8 mouse cellular contexts compared by ENCODE assay signal in the genomic region with DNA sequence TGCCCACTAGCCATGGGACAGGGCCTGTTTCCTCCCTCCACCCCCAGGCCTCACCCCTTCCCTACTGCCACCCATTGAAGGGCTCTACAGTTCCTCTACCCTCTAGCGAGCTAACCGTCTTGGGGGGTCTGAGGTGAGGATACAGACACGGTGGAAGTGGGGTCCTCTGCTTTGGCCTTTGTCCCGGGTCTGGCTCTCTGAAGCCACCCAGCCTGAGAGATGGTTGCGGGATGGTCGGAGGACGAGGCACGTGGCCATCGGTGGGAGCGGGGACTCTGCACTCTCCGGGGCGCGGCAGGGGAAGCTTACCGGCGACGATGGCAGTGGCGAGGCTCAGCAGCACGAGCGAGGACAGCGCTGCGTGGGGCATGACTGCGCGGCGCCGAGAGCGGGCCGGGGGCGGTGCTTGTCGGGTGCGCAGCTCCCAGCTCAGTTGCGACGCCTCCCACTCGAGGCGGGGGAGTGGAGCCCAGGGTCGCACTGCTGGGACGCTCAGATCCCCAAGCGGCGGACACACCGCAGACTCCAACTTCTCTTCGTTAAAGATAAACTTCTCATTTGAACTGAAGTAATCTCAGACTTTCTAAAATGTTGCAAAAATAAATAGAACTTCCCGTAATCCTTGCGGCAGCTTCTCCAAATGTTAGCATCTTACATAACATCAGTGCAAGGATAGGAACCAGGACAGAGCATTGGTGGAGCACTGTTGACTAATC. TPM values are rescaled to one million over a fixed set of nuclear protein-coding genes. Genes with fewer than 3 reads are reported as not detected.
DNase-seq lines count a peak whose midpoint lies in the region; ATAC-seq and TF ChIP-seq lines count a peak whose summit lies in the region.

No protein-coding gene starts in this region.

- peaks cover 8% of the 10 kb centered on the region for H3K4me1 ChIP-seq in hindbrain, embryonic 14.5 days (replicated peaks; ENCODE audit: control insufficient read depth, insufficient read depth, low read length)
- no peaks in the 10 kb centered on the region for H3K4me1 ChIP-seq in lung, postnatal 0 days (ENCODE audit: insufficient read depth, low read depth, low read length)

- H3K9me3 ChIP-seq in hindbrain, embryonic 14.5 days (ENCODE audit: control insufficient read depth, low read length): no peaks in the 10 kb centered on the region
- H3K9me3 ChIP-seq in lung, postnatal 0 days (ENCODE audit: low read length): no peaks in the 10 kb centered on the region

- peak; percentile 64 for DNase-seq in NIH3T3 (ENCODE audit: low read depth)
- DNase-seq in cerebellum, postnatal 25 days: peak; percentile 49 to 68
- peak; percentile 55 for DNase-seq in gastrocnemius, adult 18-20 months (ENCODE audit: low spot score)
- DNase-seq in hindbrain, embryonic 14.5 days (ENCODE audit: low spot score): peak; percentile 44
- DNase-seq in layer of hippocampus, postnatal 25 days (ENCODE audit: extremely low spot score in 1 of 2, low spot score in 1 of 2): peak; percentile 42 to 53
- DNase-seq in lung, postnatal 0 days (ENCODE audit: low spot score): peak; percentile 81
- DNase-seq in ovary, adult 18-20 months (ENCODE audit: low spot score): peak; percentile 69
- peak; percentile 32 for DNase-seq in thymus, postnatal 0 days (ENCODE audit: low spot score)

- H3K36me3 ChIP-seq in hindbrain, embryonic 14.5 days (replicated peaks; ENCODE audit: control insufficient read depth, insufficient read depth): no peaks in the 10 kb centered on the region
- H3K36me3 ChIP-seq in lung, postnatal 0 days (ENCODE audit: insufficient read depth, low read length): no peaks in the 10 kb centered on the region

- peak; percentile 91 for ATAC-seq in hindbrain, embryonic 14.5 days (ENCODE audit: low FRiP score)
- ATAC-seq in lung, postnatal 0 days: peak; percentile 89

- H3K4me2 ChIP-seq in hindbrain, embryonic 14.5 days (replicated peaks): peak overlapping the region; percentile 95
- H3K4me2 ChIP-seq in lung, postnatal 0 days (replicated peaks; ENCODE audit: low read depth, low read length): peak overlapping the region; percentile 75

- TF ChIP-seq CTCF in lung, postnatal 0 days (IDR thresholded peaks at IDR 0.05): no peak

- peak overlapping the region; percentile 44 for H3K4me3 ChIP-seq in hindbrain, embryonic 14.5 days (replicated peaks; ENCODE audit: low read length)
- peak overlapping the region; percentile 47 for H3K4me3 ChIP-seq in lung, postnatal 0 days (ENCODE audit: low read depth, low read length)

- peaks cover 12% of the 10 kb centered on the region; the same call in 1 of the 2 replicates for H3K27me3 ChIP-seq in hindbrain, embryonic 14.5 days (ENCODE audit: control insufficient read depth, insufficient read depth, low read length)
- H3K27me3 ChIP-seq in lung, postnatal 0 days (replicated peaks; ENCODE audit: insufficient read depth, low read length): no peaks in the 10 kb centered on the region

- TF ChIP-seq EP300 in lung, postnatal 0 days (IDR thresholded peaks at IDR 0.05): peak; percentile 55; the same call in 1 of the 2 replicates

- 1% methylated on average over 42 of the region's 42 CpGs for WGBS in hindbrain, embryonic 14.5 days
- under 1% methylated on average over 42 of the region's 42 CpGs for WGBS in lung, postnatal 0 days

- H3K27ac ChIP-seq in hindbrain, embryonic 14.5 days: no peak overlapping the region
- H3K27ac ChIP-seq in lung, postnatal 0 days (ENCODE audit: low read length): peak overlapping the region; percentile 80

- peak overlapping the region; percentile 64 for H3K9ac ChIP-seq in hindbrain, embryonic 14.5 days
- peak overlapping the region; percentile 46 for H3K9ac ChIP-seq in lung, postnatal 0 days (replicated peaks; ENCODE audit: low read depth)

RNA-seq across cellular contexts. Expression of a gene that starts 0.4 kb away (rescaled TPM):
- total RNA-seq in gastrocnemius, adult 18-20 months (2021): 10 to 100 TPM in 1 of 2 experiments, 1 to 10 TPM in 1; 7.6 to 10.1 TPM
- polyA plus RNA-seq in hindbrain, embryonic 14.5 days (2014; fragmentation: Nextera tagmentation; extraction: Ambion mirVana): 16.2 and 22.8 TPM in 2 replicates
- 10 to 100 TPM; 12.3 to 15.3 TPM for total RNA-seq in layer of hippocampus, postnatal 25 days (2021)
- 74.9 and 87.1 TPM in 2 replicates for polyA plus RNA-seq in lung, postnatal 0 days (2015; fragmentation: Nextera tagmentation; extraction: Ambion mirVana)
- polyA plus RNA-seq in thymus, postnatal 0 days (2015; fragmentation: Nextera tagmentation; extraction: Ambion mirVana): 10.4 and 13.4 TPM in 2 replicates
